Mouse (Mus musculus) lung, embryonic 14.5 days (tissue): ENCODE measurements at regions not wholly inside any gene's neighbourhood (a gene's known extent, or its start where the extent isn't known, plus 50 kb on each side); places are given as distances from the start of the nearest gene placed in this dataset.

Source experiments
- ATAC-seq: fragments of 200-750 bp; cut with Nextera tagmentation; 2 replicates; pipeline ENCODE4 v1.8.0; 2017; ENCODE audit warnings: mild to moderate bottlenecking, moderate TSS enrichment, moderate library complexity; ENCODE audit not compliant: insufficient read depth
- DNase-seq: peaks from one replicate; pipeline ENCODE4 v3.0.0-alpha.2; 2015
- H3K27ac ChIP-seq: fragments of 300-500 bp; sonication (generic); 2 replicates; pipeline ENCODE4 v1.5.1; 2014; ENCODE audit warnings: low read depth, mild to moderate bottlenecking, moderate library complexity
- H3K27me3 ChIP-seq: fragments of 300-500 bp; sonication (generic); 2 replicates; pipeline ENCODE4 v1.6.1; 2014; ENCODE audit warnings: low read length, control low read depth; ENCODE audit not compliant: insufficient read depth
- H3K36me3 ChIP-seq: fragments of 300-500 bp; sonication (generic); 2 replicates; pipeline ENCODE4 v1.6.1; 2014; ENCODE audit warnings: control low read depth; ENCODE audit not compliant: insufficient read depth
- H3K4me1 ChIP-seq: fragments of 300-500 bp; sonication (generic); 2 replicates; pipeline ENCODE4 v1.6.1; 2014; ENCODE audit warnings: antibody characterized with exemption, control low read depth; ENCODE audit not compliant: insufficient read depth
- H3K4me2 ChIP-seq: fragments of 300-500 bp; sonication (generic); 2 replicates; pipeline ENCODE4 v1.6.1; 2014; ENCODE audit warnings: mild to moderate bottlenecking
- H3K4me3 ChIP-seq: fragments of 300-500 bp; sonication (generic); 2 replicates; pipeline ENCODE4 v1.5.1; 2014; ENCODE audit warnings: low read depth, low read length
- H3K9ac ChIP-seq: fragments of 300-500 bp; sonication (generic); 2 replicates; pipeline ENCODE4 v1.6.1; 2014
- H3K9me3 ChIP-seq: fragments of 300-500 bp; sonication (generic); 2 replicates; pipeline ENCODE4 v1.6.1; 2016; ENCODE audit warnings: low read depth, low read length, control low read depth
- CTCF ChIP-seq: IDR thresholded peaks from 2 replicates; pipeline ENCODE4 v1.5.1; 2016; ENCODE audit warnings: antibody characterized with exemption, low read depth
- WGBS: fragments of 180-500 bp; shearing (Covaris S2); extraction: QIAGEN DNeasy Blood & Tissue Kit; methylation state at CpG from one replicate; pipeline ENCODE4 v1.1.7; 2014; 5-methylcytosine and 5-hydroxymethylcytosine counted together

DNA sequence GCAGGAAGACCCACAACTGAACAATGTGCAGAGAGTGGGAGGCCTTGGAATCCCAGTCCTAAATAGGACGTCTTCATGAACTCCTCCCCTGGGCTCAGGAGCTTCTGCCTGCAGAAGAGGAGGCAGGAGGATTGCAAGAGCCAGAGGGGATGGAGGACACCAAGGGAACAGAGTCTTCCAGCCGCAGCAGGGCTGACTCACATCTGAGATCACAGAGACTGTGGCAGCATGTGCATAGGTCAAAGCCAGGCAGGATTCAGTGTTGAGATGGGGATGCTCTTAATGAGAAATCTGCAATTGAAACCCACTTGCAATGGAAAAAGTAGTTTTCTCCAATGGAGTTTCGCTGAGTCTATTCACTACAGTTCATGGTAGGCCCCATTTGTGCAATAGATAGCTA, 175.9 kb downstream of the Kcnrg start:
- H3K27me3 ChIP-seq: no peaks in the 10 kb centered on the region
- no peaks in the 10 kb centered on the region for H3K9me3 ChIP-seq
- ATAC-seq: no peak
- H3K36me3 ChIP-seq: no peaks in the 10 kb centered on the region
- no peak overlapping the region for H3K9ac ChIP-seq
- H3K4me3 ChIP-seq: no peak overlapping the region
- DNase-seq: no peak
- no peak for TF ChIP-seq CTCF
- 80% methylated on average over 3 of the region's 3 CpGs for WGBS
- H3K4me1 ChIP-seq: no peaks in the 10 kb centered on the region
- no peak overlapping the region for H3K4me2 ChIP-seq
- H3K27ac ChIP-seq: no peak overlapping the region

- Histone ChIP-seq H3K4me3 (no peak overlapping the region), H3K36me3 (no peaks in the 10 kb centered on the region), H3K27ac (no peak overlapping the region), H3K9ac (no peak overlapping the region), H3K4me1 (no peaks in the 10 kb centered on the region), H3K9me3 (no peaks in the 10 kb centered on the region), H3K4me2 (no peak overlapping the region), H3K27me3 (no peaks in the 10 kb centered on the region)
- 86% methylated on average over 4 of the region's 4 CpGs for WGBS
- ATAC-seq (no peak), DNase-seq (no peak)
- peak; percentile 16; the same call in 1 of the 2 replicates for TF ChIP-seq CTCF
These were observed 177.4 kb downstream of the Kcnrg start for GRCm38 (mm10) chr14:61784609-61785008.

- no peak overlapping the region for H3K4me3 ChIP-seq
- H3K9ac ChIP-seq: no peak overlapping the region
- no peaks in the 10 kb centered on the region for H3K9me3 ChIP-seq
- no peaks in the 10 kb centered on the region for H3K27me3 ChIP-seq
- H3K36me3 ChIP-seq: no peaks in the 10 kb centered on the region
- H3K27ac ChIP-seq: no peak overlapping the region
- ATAC-seq: no peak
- no peak for DNase-seq
- no peaks in the 10 kb centered on the region for H3K4me1 ChIP-seq
- TF ChIP-seq CTCF: no peak
- no peak overlapping the region for H3K4me2 ChIP-seq
These were observed 178.8 kb downstream of the Kcnrg start for GRCm38 (mm10) chr14:61786031-61786430.

- no peak overlapping the region for H3K9ac ChIP-seq
- no peak overlapping the region for H3K4me2 ChIP-seq
- no peaks in the 10 kb centered on the region for H3K9me3 ChIP-seq
- WGBS: 68% methylated on average over 4 of the region's 4 CpGs
- H3K27ac ChIP-seq: no peak overlapping the region
- DNase-seq (no peak), ATAC-seq (no peak)
- no peaks in the 10 kb centered on the region for H3K4me1 ChIP-seq
- H3K27me3 ChIP-seq: no peaks in the 10 kb centered on the region
- H3K36me3 ChIP-seq: no peaks in the 10 kb centered on the region
- TF ChIP-seq CTCF: no peak
- no peak overlapping the region for H3K4me3 ChIP-seq
These were observed 180.5 kb downstream of the Kcnrg start for GRCm38 (mm10) chr14:61787746-61788145.

DNA sequence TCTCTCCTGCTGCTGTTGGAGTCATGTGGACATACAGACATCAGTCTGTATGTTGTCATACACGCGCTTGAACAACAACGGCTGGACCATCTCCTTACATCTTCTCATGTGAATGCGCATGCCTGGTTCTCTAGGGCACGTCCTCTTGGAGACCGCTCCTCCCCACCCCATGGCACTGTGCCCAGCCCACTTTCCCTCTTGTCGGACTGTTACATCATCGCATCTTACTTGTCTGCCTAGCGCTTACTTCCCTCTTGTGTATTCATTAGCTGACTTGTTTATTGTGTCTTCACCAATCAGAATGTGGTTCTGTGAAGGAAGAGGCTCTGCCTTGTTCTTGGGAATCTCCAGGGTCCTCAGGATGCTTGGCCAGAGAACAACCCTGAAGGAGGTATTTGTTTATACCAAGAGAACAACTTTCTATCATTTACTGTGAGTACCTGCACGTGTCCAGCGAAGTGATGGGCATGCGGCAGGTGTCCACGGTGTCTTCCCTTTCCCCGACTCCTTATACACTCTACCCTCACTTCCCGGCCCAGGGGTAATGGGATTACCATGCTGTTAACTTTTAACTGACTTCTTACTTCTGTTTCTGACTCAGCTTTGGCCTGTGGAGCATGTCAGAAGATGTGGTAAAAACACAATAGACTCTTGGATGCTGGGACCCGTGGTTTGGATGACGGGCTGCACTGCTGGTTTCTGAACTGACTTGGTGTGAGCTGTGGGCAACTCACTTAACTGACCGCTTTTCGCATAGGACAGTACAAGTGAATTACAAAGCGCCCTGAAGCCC, 181.9 kb downstream of the Kcnrg start:
- no peak overlapping the region for H3K4me2 ChIP-seq
- DNase-seq (peak; percentile 68), ATAC-seq (no peak)

DNA sequence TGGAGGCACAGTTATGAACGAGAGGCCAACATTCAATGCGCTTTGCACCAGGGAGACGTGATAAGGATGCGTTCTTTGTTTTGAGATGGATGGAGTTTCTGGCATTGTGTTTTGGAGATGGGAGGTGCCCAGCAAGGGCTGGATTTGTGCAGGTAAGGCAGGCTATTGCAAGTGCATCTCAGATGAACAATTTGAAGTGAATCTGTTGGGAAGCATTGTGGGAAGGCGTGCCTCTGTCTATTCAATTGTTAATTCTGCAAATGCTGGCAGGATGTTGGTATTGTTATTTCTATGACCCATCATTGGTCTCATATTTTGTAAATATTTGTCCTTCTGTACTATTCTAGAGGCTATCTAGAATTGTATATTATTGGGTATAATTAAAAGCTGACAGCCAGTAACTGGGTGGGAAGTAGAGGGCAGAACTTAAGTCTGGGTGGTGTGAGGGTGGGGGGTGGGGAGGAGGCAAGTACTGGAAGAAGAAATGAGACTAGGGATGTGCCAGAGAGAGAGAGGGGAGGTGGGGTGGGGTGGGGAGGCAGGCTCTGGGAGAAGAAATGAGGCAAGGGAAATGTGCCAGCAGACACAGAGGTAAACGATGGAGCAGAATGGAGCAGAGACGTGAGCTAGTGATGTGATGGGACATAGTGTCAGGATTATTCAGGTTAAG, 188.9 kb downstream of the Kcnrg start:
- DNase-seq: no peak
- WGBS: 76% methylated on average over 7 of the region's 7 CpGs
- Histone ChIP-seq H3K9ac (no peak overlapping the region), H3K4me2 (no peak overlapping the region), H3K4me3 (no peak overlapping the region), H3K36me3 (no peaks in the 10 kb centered on the region), H3K9me3 (no peaks in the 10 kb centered on the region), H3K4me1 (no peaks in the 10 kb centered on the region), H3K27ac (no peak overlapping the region), H3K27me3 (no peaks in the 10 kb centered on the region)
- ATAC-seq: no peak
- no peak for TF ChIP-seq CTCF

More for the DNA sequence above, 181.9 kb downstream of the Kcnrg start:
- no peaks in the 10 kb centered on the region for H3K27me3 ChIP-seq
- H3K4me3 ChIP-seq: no peak overlapping the region
- WGBS: 77% methylated on average over 20 of the region's 20 CpGs
- H3K4me1 ChIP-seq: no peaks in the 10 kb centered on the region
- H3K9ac ChIP-seq: no peak overlapping the region
- no peaks in the 10 kb centered on the region for H3K36me3 ChIP-seq
- no peak for TF ChIP-seq CTCF
- no peak overlapping the region for H3K27ac ChIP-seq
- H3K9me3 ChIP-seq: no peaks in the 10 kb centered on the region

DNA sequence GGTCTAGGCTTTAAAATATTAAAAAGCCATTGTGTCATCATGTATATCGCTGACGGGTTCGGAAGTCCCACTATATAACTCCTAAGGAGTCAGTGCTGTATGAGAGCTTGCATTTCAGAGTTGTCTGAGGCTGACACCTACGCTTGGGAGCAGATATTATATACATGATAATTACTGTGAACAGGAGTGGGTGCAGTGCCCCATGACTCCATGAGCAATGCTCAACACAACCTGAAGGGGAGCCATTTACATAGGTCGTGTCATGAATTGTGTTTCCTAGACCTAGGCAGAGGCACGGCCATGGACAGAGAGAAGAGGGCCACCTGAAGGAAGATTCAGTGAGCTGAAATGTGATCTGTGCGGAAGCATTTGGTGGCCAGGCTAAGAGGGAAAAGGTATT, 189.4 kb downstream of the Kcnrg start:
- Histone ChIP-seq H3K4me2 (no peak overlapping the region), H3K27ac (no peak overlapping the region), H3K4me1 (no peaks in the 10 kb centered on the region), H3K9ac (no peak overlapping the region), H3K27me3 (no peaks in the 10 kb centered on the region), H3K36me3 (no peaks in the 10 kb centered on the region), H3K9me3 (no peaks in the 10 kb centered on the region), H3K4me3 (no peak overlapping the region)
- WGBS: 83% methylated on average over 7 of the region's 7 CpGs
- DNase-seq: no peak
- ATAC-seq: no peak
- no peak for TF ChIP-seq CTCF
